Mouse (Mus musculus): ENCODE measurements around the gene Slc35e1. TPM values are rescaled to one million over a fixed set of nuclear protein-coding genes. Genes with fewer than 3 reads are reported as not detected.

Slc35e1 gene
- total and polyA plus RNA-seq, 2 experiments from 2014 or later: 12.0 to 69.4 TPM

GRCm38 (mm10) chr8:72438248-72439015 lies 54.0 kb downstream of the Slc35e1 start:
- H3K27ac ChIP-seq (ENCODE audit: low read depth, low read length): no peak overlapping the region
- no peak overlapping the region for H3K9ac ChIP-seq (replicated peaks; ENCODE audit: low read length, poor library complexity, severe bottlenecking)
- ATAC-seq (ENCODE audit: low FRiP score) (no peak), DNase-seq (ENCODE audit: low spot score) (no peak)
- H3K4me3 ChIP-seq (ENCODE audit: low read depth, low read length): no peak overlapping the region
- H3K36me3 ChIP-seq (ENCODE audit: insufficient read depth, low read length): no peaks in the 10 kb centered on the region
- H3K4me2 ChIP-seq (ENCODE audit: low read depth, low read length, poor library complexity, severe bottlenecking): no peak overlapping the region
- H3K27me3 ChIP-seq (ENCODE audit: insufficient read depth, low read length): no peaks in the 10 kb centered on the region
- no peaks in the 10 kb centered on the region; the same call in 1 of the 2 replicates for H3K4me1 ChIP-seq (ENCODE audit: insufficient read depth, low read length)
- no peak for TF ChIP-seq CTCF (IDR thresholded peaks at IDR 0.05)
- WGBS: 67% methylated on average over 8 of the region's 8 CpGs
- no peaks in the 10 kb centered on the region for H3K9me3 ChIP-seq (ENCODE audit: low read length)

GRCm38 (mm10) chr8:72434952-72435351 lies 57.5 kb downstream of the Slc35e1 start:
- H3K27ac ChIP-seq (ENCODE audit: low read depth, low read length): no peak overlapping the region
- WGBS: 37% methylated on average over 2 of the region's 2 CpGs
- H3K4me2 ChIP-seq (ENCODE audit: low read depth, low read length, poor library complexity, severe bottlenecking): no peak overlapping the region
- TF ChIP-seq CTCF (IDR thresholded peaks at IDR 0.05): no peak
- H3K4me3 ChIP-seq (ENCODE audit: low read depth, low read length): no peak overlapping the region
- no peak overlapping the region for H3K9ac ChIP-seq (replicated peaks; ENCODE audit: low read length, poor library complexity, severe bottlenecking)
- H3K9me3 ChIP-seq (ENCODE audit: low read length): no peaks in the 10 kb centered on the region
- H3K27me3 ChIP-seq (ENCODE audit: insufficient read depth, low read length): no peaks in the 10 kb centered on the region
- no peak for ATAC-seq (ENCODE audit: low FRiP score)
- DNase-seq (ENCODE audit: low spot score): no peak
- H3K36me3 ChIP-seq (ENCODE audit: insufficient read depth, low read length): no peaks in the 10 kb centered on the region
- H3K4me1 ChIP-seq (ENCODE audit: insufficient read depth, low read length): no peaks in the 10 kb centered on the region

Small RNA genes within 50 kb of the gene (microRNA-seq; reads per million reads assigned to microRNA genes)
- gene Gm28019 (ENCODE audit: borderline number of aligned reads): not detected
- gene Mir7068 (ENCODE audit: borderline number of aligned reads): 1.3 reads per million

Other genes with a start within 250 kb of the Slc35e1 start
- 2.4 and 3.9 TPM in 2 replicates for gene Gm10282, start 187.4 kb downstream of the Slc35e1 start, total RNA-seq (2014; rRNA removed)
- gene Gm10282, start 187.4 kb downstream of the Slc35e1 start, polyA plus RNA-seq (2015; fragmentation: Nextera tagmentation; extraction: Ambion mirVana): 9.0 and 10.2 TPM in 2 replicates
- 5.3 and 7.8 TPM in 2 replicates for gene Klf2, start 173.6 kb downstream of the Slc35e1 start, total RNA-seq (2014; rRNA removed)
- gene Klf2, start 173.6 kb downstream of the Slc35e1 start, polyA plus RNA-seq (2015; fragmentation: Nextera tagmentation; extraction: Ambion mirVana): 9.8 and 10.5 TPM in 2 replicates
- 65.7 and 66.4 TPM in 2 replicates for gene Eps15l1, start 71.2 kb downstream of the Slc35e1 start, total RNA-seq (2014; rRNA removed)
- gene Eps15l1, start 71.2 kb downstream of the Slc35e1 start, polyA plus RNA-seq (2015; fragmentation: Nextera tagmentation; extraction: Ambion mirVana): 51.3 and 51.9 TPM in 2 replicates
- gene Calr3, start 48.7 kb downstream of the Slc35e1 start, total RNA-seq (2014; rRNA removed): 0.28 and 0.77 TPM in 2 replicates
- 1.0 and 1.2 TPM in 2 replicates for gene Calr3, start 48.7 kb downstream of the Slc35e1 start, polyA plus RNA-seq (2015; fragmentation: Nextera tagmentation; extraction: Ambion mirVana)
- gene 1700030K09Rik, start 48.7 kb downstream of the Slc35e1 start, total RNA-seq (2014; rRNA removed): 8.7 and 8.9 TPM in 2 replicates
- 14.7 TPM in 2 replicates for gene 1700030K09Rik, start 48.7 kb downstream of the Slc35e1 start, polyA plus RNA-seq (2015; fragmentation: Nextera tagmentation; extraction: Ambion mirVana)
- gene Cherp, start 17.4 kb downstream of the Slc35e1 start, total RNA-seq (2014; rRNA removed): 33.4 and 51.4 TPM in 2 replicates
- 44.5 and 50.9 TPM in 2 replicates for gene Cherp, start 17.4 kb downstream of the Slc35e1 start, polyA plus RNA-seq (2015; fragmentation: Nextera tagmentation; extraction: Ambion mirVana)
- 16.2 and 17.8 TPM in 2 replicates for gene Med26, start 55.7 kb upstream of the Slc35e1 start, total RNA-seq (2014; rRNA removed)
- 17.4 and 19.1 TPM in 2 replicates for gene Med26, start 55.7 kb upstream of the Slc35e1 start, polyA plus RNA-seq (2015; fragmentation: Nextera tagmentation; extraction: Ambion mirVana)
- 89.0 and 99.9 TPM in 2 replicates for gene Smim7, start 78.5 kb upstream of the Slc35e1 start, total RNA-seq (2014; rRNA removed)
- gene Smim7, start 78.5 kb upstream of the Slc35e1 start, polyA plus RNA-seq (2015; fragmentation: Nextera tagmentation; extraction: Ambion mirVana): 155 and 156 TPM in 2 replicates
- 64.6 and 73.7 TPM in 2 replicates for gene Tmem38a, start 79.4 kb upstream of the Slc35e1 start, total RNA-seq (2014; rRNA removed)
- gene Tmem38a, start 79.4 kb upstream of the Slc35e1 start, polyA plus RNA-seq (2015; fragmentation: Nextera tagmentation; extraction: Ambion mirVana): 36.7 and 44.7 TPM in 2 replicates
- gene Nwd1, start 154.1 kb upstream of the Slc35e1 start, total RNA-seq (2014; rRNA removed): 31.6 and 36.3 TPM in 2 replicates
- 2.0 and 2.6 TPM in 2 replicates for gene Nwd1, start 154.1 kb upstream of the Slc35e1 start, polyA plus RNA-seq (2015; fragmentation: Nextera tagmentation; extraction: Ambion mirVana)
- 210 and 256 TPM in 2 replicates for gene Sin3b, start 230.7 kb upstream of the Slc35e1 start, total RNA-seq (2014; rRNA removed)
- gene Sin3b, start 230.7 kb upstream of the Slc35e1 start, polyA plus RNA-seq (2015; fragmentation: Nextera tagmentation; extraction: Ambion mirVana): 231 and 234 TPM in 2 replicates

Measured in midbrain, postnatal 0 days (tissue).